Mouse (Mus musculus): ENCODE data around the gene Lrrc61.
"Not testable (repeated sequence)": the region's sequence is repeated elsewhere in the genome, so short reads cannot be mapped to it uniquely, and the experiment has no call there.

Gene Lrrc61

GRCm38 (mm10) chr6:48554280-48555103, at the start of gene Lrrc61:
Gene Lrrc61 (plus strand): TSS chr6:48554796.
- peak; percentile 85 for DNase-seq (ENCODE audit: low read depth, low spot score)

- DNase-seq (ENCODE audit: low read depth, low spot score): no peak
Observed at GRCm38 (mm10) chr6:48508087-48508486, 46.5 kb upstream of the Lrrc61 start.

GRCm38 (mm10) chr6:48510426-48510825, 44.2 kb upstream of the Lrrc61 start:
- DNase-seq (ENCODE audit: low read depth, low spot score): no peak

GRCm38 (mm10) chr6:48511861-48512260, 42.7 kb upstream of the Lrrc61 start:
- no peak for DNase-seq (ENCODE audit: low read depth, low spot score)

GRCm38 (mm10) chr6:48524882-48525281, 29.7 kb upstream of the Lrrc61 start:
- DNase-seq (ENCODE audit: low read depth, low spot score): not testable (repeated sequence)

GRCm38 (mm10) chr6:48527901-48528300, 26.7 kb upstream of the Lrrc61 start:
- DNase-seq (ENCODE audit: low read depth, low spot score): no peak

GRCm38 (mm10) chr6:48529261-48529660, 25.3 kb upstream of the Lrrc61 start:
- DNase-seq (ENCODE audit: low read depth, low spot score): no peak

GRCm38 (mm10) chr6:48529871-48530440, 24.6 kb upstream of the Lrrc61 start:
- no peak for DNase-seq (ENCODE audit: low read depth, low spot score)

GRCm38 (mm10) chr6:48530862-48531261, 23.7 kb upstream of the Lrrc61 start:
- DNase-seq (ENCODE audit: low read depth, low spot score): no peak

- no peak for DNase-seq (ENCODE audit: low read depth, low spot score)
Observed at GRCm38 (mm10) chr6:48533475-48533874, 21.1 kb upstream of the Lrrc61 start.

- no peak for DNase-seq (ENCODE audit: low read depth, low spot score)
Observed at GRCm38 (mm10) chr6:48534913-48535312, 19.7 kb upstream of the Lrrc61 start.

GRCm38 (mm10) chr6:48536091-48536490, 18.5 kb upstream of the Lrrc61 start:
- DNase-seq (ENCODE audit: low read depth, low spot score): no peak

GRCm38 (mm10) chr6:48537105-48537954, 17.3 kb upstream of the Lrrc61 start, which contains the start of gene Atp6v0e2:
Gene Atp6v0e2 (plus strand): TSS chr6:48537615.
- peak; percentile 78 for DNase-seq (ENCODE audit: low read depth, low spot score)

GRCm38 (mm10) chr6:48538841-48539737, 15.5 kb upstream of the Lrrc61 start:
- DNase-seq (ENCODE audit: low read depth, low spot score): peak; percentile 62

- DNase-seq (ENCODE audit: low read depth, low spot score): no peak
Observed at GRCm38 (mm10) chr6:48539860-48540259, 14.7 kb upstream of the Lrrc61 start.

GRCm38 (mm10) chr6:48540721-48541120, 13.9 kb upstream of the Lrrc61 start:
- no peak for DNase-seq (ENCODE audit: low read depth, low spot score)

- DNase-seq (ENCODE audit: low read depth, low spot score): peak; percentile 59
Observed at GRCm38 (mm10) chr6:48541560-48542450, 12.8 kb upstream of the Lrrc61 start.

- no peak for DNase-seq (ENCODE audit: low read depth, low spot score)
Observed at GRCm38 (mm10) chr6:48542631-48543030, 12.0 kb upstream of the Lrrc61 start.

- no peak for DNase-seq (ENCODE audit: low read depth, low spot score)
Observed at GRCm38 (mm10) chr6:48545251-48545650, 9.3 kb upstream of the Lrrc61 start.

- no peak for DNase-seq (ENCODE audit: low read depth, low spot score)
Observed at GRCm38 (mm10) chr6:48546271-48546670, 8.3 kb upstream of the Lrrc61 start.
